ENCODE assay signal across 8 mouse cellular contexts in genomic region chr11:51817756-51818155, GRCm38 (mm10). TPM values are rescaled to one million over a fixed set of nuclear protein-coding genes. Genes with fewer than 3 reads are reported as not detected.
DNase-seq lines count a peak whose midpoint lies in the region; ATAC-seq lines count a peak whose summit lies in the region.

No protein-coding gene starts in this region.

- WGBS in large intestine, adult 2 months: 29% methylated on average over 6 of the region's 6 CpGs

- peak; percentile 78 to 89 for DNase-seq in cerebellum, postnatal 4 days (ENCODE audit: low spot score in 2 of 2)
- peak; percentile 65 for DNase-seq in large intestine, adult 2 months (ENCODE audit: low read depth, low spot score)
- peak; percentile 86 to 90 for DNase-seq in lung, adult 18-20 months
- DNase-seq in retina, postnatal 1 day: peak; percentile 84
- peak; percentile 90 to 92 for DNase-seq in thymus, postnatal 36 days

- peak; percentile 80 for ATAC-seq in CD4-positive, CD25-positive, alpha-beta regulatory T cell, adult 4 months
- peak; percentile 85 for ATAC-seq in activated CD4-positive, CD25-positive, alpha-beta regulatory T cell, adult 4 months
- peak; percentile 71 for ATAC-seq in granulocyte monocyte progenitor cell, adult 5-6 weeks (replicated peaks; ENCODE audit: poor library complexity, severe bottlenecking)

RNA-seq across cellular contexts. Expression of gene Jade2, which starts 39.7 kb away (rescaled TPM):
- polyA plus RNA-seq in CD4-positive, CD25-positive, alpha-beta regulatory T cell, adult 4 months (2017; shearing (Covaris generic)): 10 to 100 TPM; 19.9 to 27.8 TPM
- polyA plus RNA-seq in activated CD4-positive, CD25-positive, alpha-beta regulatory T cell, adult 4 months (2017; shearing (Covaris generic)): 10 to 100 TPM; 13.5 to 17.6 TPM
- total RNA-seq in granulocyte monocyte progenitor cell, adult 5-6 weeks (2014; fragmentation: Nextera tagmentation): 6.3 and 9.3 TPM in 2 replicates
- total RNA-seq in granulocyte monocyte progenitor cell, adult 5-6 weeks (2017): 6.6 and 8.5 TPM in 2 replicates
- 7.5 and 8.5 TPM in 2 replicates for polyA plus RNA-seq in large intestine, adult 2 months (2012; rRNA removed)

RNA-seq across cellular contexts. Expression of gene Sar1b, which starts 54.3 kb away (rescaled TPM):
- 100 to 1,000 TPM; 128 to 129 TPM for polyA plus RNA-seq in CD4-positive, CD25-positive, alpha-beta regulatory T cell, adult 4 months (2017; shearing (Covaris generic))
- polyA plus RNA-seq in activated CD4-positive, CD25-positive, alpha-beta regulatory T cell, adult 4 months (2017; shearing (Covaris generic)): 100 to 1,000 TPM; 152 to 155 TPM
- total RNA-seq in granulocyte monocyte progenitor cell, adult 5-6 weeks (2014; fragmentation: Nextera tagmentation): 61.3 and 80.3 TPM in 2 replicates
- 73.4 and 74.5 TPM in 2 replicates for total RNA-seq in granulocyte monocyte progenitor cell, adult 5-6 weeks (2017)
- polyA plus RNA-seq in large intestine, adult 2 months (2012; rRNA removed): 40.5 and 63.0 TPM in 2 replicates

RNA-seq across cellular contexts. Expression of gene Sec24a, which starts 54.3 kb away (rescaled TPM):
- 10 to 100 TPM; 18.2 to 27.0 TPM for polyA plus RNA-seq in CD4-positive, CD25-positive, alpha-beta regulatory T cell, adult 4 months (2017; shearing (Covaris generic))
- polyA plus RNA-seq in activated CD4-positive, CD25-positive, alpha-beta regulatory T cell, adult 4 months (2017; shearing (Covaris generic)): 10 to 100 TPM; 20.9 to 28.3 TPM
- total RNA-seq in granulocyte monocyte progenitor cell, adult 5-6 weeks (2014; fragmentation: Nextera tagmentation): 19.9 and 25.1 TPM in 2 replicates
- total RNA-seq in granulocyte monocyte progenitor cell, adult 5-6 weeks (2017): 7.0 and 7.7 TPM in 2 replicates
- polyA plus RNA-seq in large intestine, adult 2 months (2012; rRNA removed): 13.2 and 43.8 TPM in 2 replicates

Comparison
In these comparisons a context has a peak if more than half of its experiments do, and no peak if none do; other contexts are left out.
1. Peak in every context shown above with its lines: DNase-seq and ATAC-seq.